In genomic region chr6:16797669-16798068, GRCm38 (mm10) we compare ENCODE assay signal across 8 mouse cellular contexts.
DNase-seq lines count a peak whose midpoint lies in the region; ATAC-seq lines count a peak whose summit lies in the region.

No protein-coding gene starts in this region.

- DNase-seq in gastrocnemius, postnatal 10 days = peak; percentile 16
- DNase-seq in gastrocnemius, adult 18-20 months (ENCODE audit: low spot score) = no peak
- peak; percentile 49 to 50 for DNase-seq in cerebellum, postnatal 14 days
- peak; percentile 26 to 62 for DNase-seq in frontal cortex, postnatal 36 days (ENCODE audit: low spot score in 2 of 2)
- DNase-seq in kidney, postnatal 4 days = peak; percentile 22 to 38
- peak; percentile 29 for DNase-seq in lung, postnatal 10 days
- peak; percentile 18 for DNase-seq in right cerebral cortex, postnatal 14 days

- ATAC-seq in erythroblast, adult 5-6 weeks (replicated peaks; ENCODE audit: low FRiP score, poor library complexity, severe bottlenecking) = no peak
